Mouse (Mus musculus): Measurements from ENCODE around the gene Ccdc189. TPM values are rescaled to one million over a fixed set of nuclear protein-coding genes. Genes with fewer than 3 reads are reported as not detected.

Ccdc189 gene
- polyA plus RNA-seq, 1 experiment = 1.5 TPM

DNA sequence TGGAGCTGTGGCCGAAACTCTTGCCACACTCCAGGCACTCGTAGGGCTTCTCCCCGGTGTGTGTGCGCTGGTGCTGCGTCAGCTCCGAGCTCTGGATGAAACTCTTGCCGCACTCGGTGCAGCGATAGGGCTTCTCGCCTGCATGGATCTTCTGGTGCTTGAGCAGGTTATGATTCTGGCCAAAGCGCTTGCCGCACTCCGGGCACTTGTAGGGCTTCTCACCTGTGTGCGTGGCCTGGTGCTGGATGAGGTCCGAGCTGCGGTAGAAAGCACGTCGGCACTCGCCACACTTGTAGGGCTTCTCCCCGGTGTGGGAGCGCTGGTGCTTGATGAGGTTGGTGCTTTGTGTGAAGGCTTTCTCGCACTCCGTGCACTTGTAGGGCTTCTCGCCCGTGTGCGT, 23.2 kb upstream of the Ccdc189 start:
- 96% methylated on average over 26 of the region's 26 CpGs for WGBS
- 0 out of 2 replicates have a peak, but pooled peaks cover 3% of the 10 kb centered on the region for H3K4me1 ChIP-seq (ENCODE audit: control insufficient read depth, insufficient read depth, insufficient read length, low read length)

DNA sequence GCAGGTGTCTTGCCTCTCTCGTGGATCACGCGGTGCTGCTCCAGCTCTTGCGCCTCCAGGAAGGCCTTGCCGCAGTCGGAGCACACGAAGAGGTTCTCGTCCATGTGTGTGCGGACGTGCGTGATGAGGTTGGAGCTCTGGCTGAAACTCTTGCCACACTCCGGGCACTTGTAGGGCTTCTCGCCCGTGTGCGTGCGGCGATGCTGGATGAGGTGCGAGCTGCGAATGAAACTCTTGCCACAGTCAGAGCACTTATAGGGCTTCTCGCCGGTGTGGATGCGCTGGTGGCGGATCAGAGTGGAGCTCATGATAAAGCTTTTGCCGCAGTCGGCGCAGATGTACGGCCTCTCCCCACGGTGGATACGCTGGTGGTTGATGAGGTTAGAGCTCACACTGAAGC, 22.6 kb upstream of the Ccdc189 start:
- 96% methylated on average over 29 of the region's 29 CpGs for WGBS
- 0 out of 2 replicates have a peak, but pooled peaks cover 3% of the 10 kb centered on the region for H3K4me1 ChIP-seq (ENCODE audit: control insufficient read depth, insufficient read depth, insufficient read length, low read length)
- peaks cover 22% of the 10 kb centered on the region for H3K36me3 ChIP-seq (ENCODE audit: control insufficient read depth, insufficient read depth, low read length)
- H3K4me3 ChIP-seq (ENCODE audit: low read depth, low read length) = no peak overlapping the region
- H3K27ac ChIP-seq (ENCODE audit: insufficient read depth, low read depth, low read length) = no peak overlapping the region
- H3K27me3 ChIP-seq (ENCODE audit: control insufficient read depth, insufficient read depth, low read length) = no peaks in the 10 kb centered on the region
- TF ChIP-seq CTCF (IDR thresholded peaks at IDR 0.05; ENCODE audit: extremely low read depth, insufficient read length, insufficient replicate concordance, low read depth, low read length) (no peak), POLR2A (IDR thresholded peaks at IDR 0.05; ENCODE audit: low read depth, low read length) (no peak)

More for the DNA sequence above, 23.2 kb upstream of the Ccdc189 start:
- Histone ChIP-seq H3K27me3 (ENCODE audit: control insufficient read depth, insufficient read depth, low read length) (no peaks in the 10 kb centered on the region), H3K27ac (ENCODE audit: insufficient read depth, low read depth, low read length) (no peak overlapping the region), H3K4me3 (ENCODE audit: low read depth, low read length) (no peak overlapping the region), H3K36me3 (ENCODE audit: control insufficient read depth, insufficient read depth, low read length) (peaks cover 22% of the 10 kb centered on the region)
- TF ChIP-seq POLR2A (IDR thresholded peaks at IDR 0.05; ENCODE audit: low read depth, low read length) = no peak
- TF ChIP-seq CTCF (IDR thresholded peaks at IDR 0.05; ENCODE audit: extremely low read depth, insufficient read length, insufficient replicate concordance, low read depth, low read length) = no peak

DNA sequence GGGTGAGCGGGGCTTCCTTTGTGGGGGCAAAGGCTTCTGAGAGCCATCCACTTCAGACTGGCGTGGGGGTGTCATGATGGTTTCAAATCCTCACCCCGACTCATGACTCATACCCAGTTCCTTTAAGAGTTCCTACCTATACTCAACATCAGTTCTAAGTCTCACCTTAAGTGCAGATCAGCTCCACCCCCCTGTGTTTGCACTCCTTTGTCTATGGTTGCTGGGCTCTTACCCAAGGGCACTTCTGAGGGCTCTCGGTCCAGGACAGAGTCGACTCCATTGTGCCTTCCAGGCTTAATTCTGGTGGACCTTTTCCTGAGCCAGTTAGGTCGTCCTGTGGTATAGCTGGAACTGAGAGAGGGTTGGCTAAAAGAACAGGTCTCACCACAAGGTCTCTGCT, 18.8 kb upstream of the Ccdc189 start:
- H3K27ac ChIP-seq (ENCODE audit: insufficient read depth, low read depth, low read length) = no peak overlapping the region
- H3K4me3 ChIP-seq (ENCODE audit: low read depth, low read length) = no peak overlapping the region
- 76% methylated on average over 6 of the region's 6 CpGs for WGBS
- H3K36me3 ChIP-seq (ENCODE audit: control insufficient read depth, insufficient read depth, low read length) = peaks cover 35% of the 10 kb centered on the region
- no peak for TF ChIP-seq CTCF (IDR thresholded peaks at IDR 0.05; ENCODE audit: extremely low read depth, insufficient read length, insufficient replicate concordance, low read depth, low read length)
- TF ChIP-seq POLR2A (IDR thresholded peaks at IDR 0.05; ENCODE audit: low read depth, low read length) = no peak
- H3K27me3 ChIP-seq (ENCODE audit: control insufficient read depth, insufficient read depth, low read length) = no peaks in the 10 kb centered on the region
- no peaks in the 10 kb centered on the region for H3K4me1 ChIP-seq (ENCODE audit: control insufficient read depth, insufficient read depth, insufficient read length, low read length)

DNA sequence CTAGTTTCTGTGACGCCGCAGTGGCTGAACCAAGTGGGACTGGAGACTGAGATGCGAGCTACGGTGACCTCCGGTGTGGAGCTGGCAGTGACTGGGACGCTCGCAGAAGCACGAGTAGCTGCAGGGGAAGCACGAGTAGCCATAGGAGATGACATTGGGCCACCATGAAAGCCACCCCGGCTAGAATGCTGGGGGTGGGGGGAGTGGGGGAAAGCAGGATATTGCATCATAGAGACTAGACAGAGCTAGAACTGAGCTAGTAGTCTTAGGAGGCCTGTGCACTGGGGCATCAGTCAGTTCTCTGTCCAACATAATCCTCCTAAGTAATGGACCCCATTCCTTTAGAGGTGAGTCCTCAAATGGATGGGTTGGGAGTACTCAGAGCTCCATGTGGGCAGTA, 15.9 kb upstream of the Ccdc189 start:
- Histone ChIP-seq H3K27me3 (ENCODE audit: control insufficient read depth, insufficient read depth, low read length) (no peaks in the 10 kb centered on the region), H3K4me3 (ENCODE audit: low read depth, low read length) (no peak overlapping the region), H3K27ac (ENCODE audit: insufficient read depth, low read depth, low read length) (no peak overlapping the region), H3K4me1 (ENCODE audit: control insufficient read depth, insufficient read depth, insufficient read length, low read length) (no peaks in the 10 kb centered on the region), H3K36me3 (ENCODE audit: control insufficient read depth, insufficient read depth, low read length) (peaks cover 40% of the 10 kb centered on the region)
- WGBS = 84% methylated on average over 10 of the region's 10 CpGs
- TF ChIP-seq POLR2A (IDR thresholded peaks at IDR 0.05; ENCODE audit: low read depth, low read length) (no peak), CTCF (IDR thresholded peaks at IDR 0.05; ENCODE audit: extremely low read depth, insufficient read length, insufficient replicate concordance, low read depth, low read length) (no peak)

DNA sequence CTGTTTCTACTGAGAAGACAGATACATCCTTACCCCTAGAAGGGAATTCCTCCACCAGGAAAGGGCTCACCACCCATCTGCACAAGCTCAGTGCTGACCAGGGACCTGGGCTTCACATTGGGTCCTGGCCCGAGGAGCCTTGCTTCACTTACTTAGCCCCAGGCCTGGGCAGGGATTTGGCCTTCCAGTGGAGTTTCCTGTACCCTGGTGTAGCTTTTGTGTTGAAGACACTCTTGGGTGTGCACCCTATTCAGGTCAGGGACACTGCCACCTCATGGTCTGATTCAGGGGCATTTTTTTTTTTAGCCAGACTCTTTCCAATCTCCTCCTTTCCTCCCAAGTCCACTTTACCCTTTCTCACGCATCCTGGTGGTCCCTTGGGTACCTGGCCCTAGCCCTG, 14.5 kb upstream of the Ccdc189 start:
- no peaks in the 10 kb centered on the region for H3K27me3 ChIP-seq (ENCODE audit: control insufficient read depth, insufficient read depth, low read length)
- 90% methylated on average over 2 of the region's 2 CpGs for WGBS

DNA sequence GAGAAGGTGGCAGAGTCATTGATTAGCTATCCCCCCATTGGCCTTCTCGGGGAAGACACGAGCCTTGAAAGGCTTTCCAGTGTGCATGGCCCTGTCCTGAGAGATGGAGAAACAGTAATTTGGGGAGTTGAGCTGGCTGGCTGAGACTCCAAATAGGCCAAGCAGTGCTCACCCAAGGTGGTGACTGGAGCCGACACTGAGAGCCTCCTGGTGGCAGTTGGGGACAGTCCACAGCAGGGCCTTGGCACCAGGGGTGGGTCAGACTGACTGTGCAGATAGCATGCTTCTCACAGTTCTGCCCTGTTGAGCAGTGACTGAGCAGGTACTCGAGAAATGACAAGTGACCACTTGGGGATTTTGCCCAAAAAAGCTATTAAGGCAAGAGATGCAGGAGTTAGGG, 13.3 kb upstream of the Ccdc189 start:
- TF ChIP-seq CTCF (IDR thresholded peaks at IDR 0.05; ENCODE audit: extremely low read depth, insufficient read length, insufficient replicate concordance, low read depth, low read length) = no peak
- no peak for TF ChIP-seq POLR2A (IDR thresholded peaks at IDR 0.05; ENCODE audit: low read depth, low read length)
- Histone ChIP-seq H3K4me1 (ENCODE audit: control insufficient read depth, insufficient read depth, insufficient read length, low read length) (no peaks in the 10 kb centered on the region), H3K27ac (ENCODE audit: insufficient read depth, low read depth, low read length) (no peak overlapping the region), H3K27me3 (ENCODE audit: control insufficient read depth, insufficient read depth, low read length) (no peaks in the 10 kb centered on the region), H3K36me3 (ENCODE audit: control insufficient read depth, insufficient read depth, low read length) (peaks cover 63% of the 10 kb centered on the region), H3K4me3 (ENCODE audit: low read depth, low read length) (no peak overlapping the region)
- 80% methylated on average over 4 of the region's 4 CpGs for WGBS

More for the DNA sequence above, 14.5 kb upstream of the Ccdc189 start:
- TF ChIP-seq POLR2A (IDR thresholded peaks at IDR 0.05; ENCODE audit: low read depth, low read length) = no peak
- TF ChIP-seq CTCF (IDR thresholded peaks at IDR 0.05; ENCODE audit: extremely low read depth, insufficient read length, insufficient replicate concordance, low read depth, low read length) = no peak
- H3K4me1 ChIP-seq (ENCODE audit: control insufficient read depth, insufficient read depth, insufficient read length, low read length) = no peaks in the 10 kb centered on the region
- H3K36me3 ChIP-seq (ENCODE audit: control insufficient read depth, insufficient read depth, low read length) = peaks cover 52% of the 10 kb centered on the region
- H3K27ac ChIP-seq (ENCODE audit: insufficient read depth, low read depth, low read length) = no peak overlapping the region
- no peak overlapping the region for H3K4me3 ChIP-seq (ENCODE audit: low read depth, low read length)

DNA sequence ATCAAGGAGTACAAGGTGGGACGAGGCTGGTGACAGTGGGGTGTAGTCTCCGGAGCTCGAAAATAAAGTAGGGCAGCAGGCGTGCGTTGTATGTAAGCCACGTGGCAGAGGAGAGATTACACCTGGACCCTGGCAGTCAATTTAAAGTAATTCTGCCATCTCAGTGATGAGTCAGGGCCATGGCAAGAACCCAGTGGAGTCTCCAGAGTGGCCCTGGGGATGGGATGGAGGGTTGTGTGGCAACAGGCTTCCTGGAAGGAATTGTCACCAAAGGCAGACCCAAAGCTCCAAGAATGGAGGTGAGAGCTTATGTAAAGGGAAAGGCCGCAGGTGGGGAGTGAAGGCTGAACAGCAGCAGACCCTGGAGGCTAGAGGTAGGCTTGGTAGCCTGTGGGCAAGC, 12.2 kb upstream of the Ccdc189 start:
- H3K27ac ChIP-seq (ENCODE audit: insufficient read depth, low read depth, low read length) = no peak overlapping the region
- WGBS = 97% methylated on average over 7 of the region's 7 CpGs
- H3K4me3 ChIP-seq (ENCODE audit: low read depth, low read length) = no peak overlapping the region
- TF ChIP-seq POLR2A (IDR thresholded peaks at IDR 0.05; ENCODE audit: low read depth, low read length) (no peak), CTCF (IDR thresholded peaks at IDR 0.05; ENCODE audit: extremely low read depth, insufficient read length, insufficient replicate concordance, low read depth, low read length) (no peak)
- H3K4me1 ChIP-seq (ENCODE audit: control insufficient read depth, insufficient read depth, insufficient read length, low read length) = no peaks in the 10 kb centered on the region
- H3K27me3 ChIP-seq (ENCODE audit: control insufficient read depth, insufficient read depth, low read length) = no peaks in the 10 kb centered on the region
- peaks cover 74% of the 10 kb centered on the region for H3K36me3 ChIP-seq (ENCODE audit: control insufficient read depth, insufficient read depth, low read length)
